Mouse (Mus musculus) monocyte, adult 2 months (primary cell): Measurements from ENCODE around the gene Cacna2d2.
A peak's percentile ranks its signal among the peaks of the same experiment; 100 is the strongest.

Experiments used
- DNase-seq, 2 experiments: peaks; one replicate each; pipeline ENCODE4 v3.0.0; 2022; ENCODE audit warnings: low spot score in 2 of 2, low read depth in 1 of 2

Gene Cacna2d2

GRCm38 (mm10) chr9:107452552-107452951 lies 53.1 kb downstream of the Cacna2d2 start:
- DNase-seq, result no peak

GRCm38 (mm10) chr9:107453151-107453550 lies 53.7 kb downstream of the Cacna2d2 start:
- DNase-seq, result no peak

- DNase-seq, result no peak
Measured at GRCm38 (mm10) chr9:107456667-107457066, 57.3 kb downstream of the Cacna2d2 start.

GRCm38 (mm10) chr9:107462907-107463306 lies 63.5 kb downstream of the Cacna2d2 start:
- no peak for DNase-seq

GRCm38 (mm10) chr9:107463509-107463908 lies 64.1 kb downstream of the Cacna2d2 start:
- DNase-seq, result peak; percentile 9 to 44

GRCm38 (mm10) chr9:107464130-107464529 lies 64.7 kb downstream of the Cacna2d2 start:
- no peak for DNase-seq

GRCm38 (mm10) chr9:107465657-107466056 lies 66.2 kb downstream of the Cacna2d2 start:
- DNase-seq, result no peak

- DNase-seq, result no peak
Measured at GRCm38 (mm10) chr9:107469213-107469795, 69.9 kb downstream of the Cacna2d2 start.

- no peak for DNase-seq
Measured at GRCm38 (mm10) chr9:107470427-107470826, 71.0 kb downstream of the Cacna2d2 start.

GRCm38 (mm10) chr9:107474016-107474415 lies 74.6 kb downstream of the Cacna2d2 start:
- DNase-seq, result no peak

- no peak for DNase-seq
Measured at GRCm38 (mm10) chr9:107478979-107479378, 79.6 kb downstream of the Cacna2d2 start.

- no peak for DNase-seq
Measured at GRCm38 (mm10) chr9:107479593-107479992, 80.2 kb downstream of the Cacna2d2 start.

- DNase-seq, result no peak
Measured at GRCm38 (mm10) chr9:107480477-107481069, 81.2 kb downstream of the Cacna2d2 start.

GRCm38 (mm10) chr9:107481340-107481739 lies 81.9 kb downstream of the Cacna2d2 start:
- DNase-seq, result no peak

GRCm38 (mm10) chr9:107482004-107482403 lies 82.6 kb downstream of the Cacna2d2 start:
- no peak for DNase-seq

- DNase-seq, result no peak
Measured at GRCm38 (mm10) chr9:107482770-107483169, 83.4 kb downstream of the Cacna2d2 start.

GRCm38 (mm10) chr9:107483714-107484113 lies 84.3 kb downstream of the Cacna2d2 start:
- no peak for DNase-seq

GRCm38 (mm10) chr9:107484302-107484701 lies 84.9 kb downstream of the Cacna2d2 start:
- DNase-seq, result no peak

- no peak for DNase-seq
Measured at GRCm38 (mm10) chr9:107484766-107485165, 85.4 kb downstream of the Cacna2d2 start.

GRCm38 (mm10) chr9:107486086-107486485 lies 86.7 kb downstream of the Cacna2d2 start:
- no peak for DNase-seq

GRCm38 (mm10) chr9:107486507-107487225 lies 87.3 kb downstream of the Cacna2d2 start:
- no peak for DNase-seq

- no peak for DNase-seq
Measured at GRCm38 (mm10) chr9:107490146-107490545, 90.7 kb downstream of the Cacna2d2 start.
